Mouse (Mus musculus): Measurements from ENCODE around the gene Slamf1. TPM values are rescaled to one million over a fixed set of nuclear protein-coding genes. Genes with fewer than 3 reads are reported as not detected.
"Not testable (repeated sequence)": the region's sequence is repeated elsewhere in the genome, so short reads cannot be mapped to it uniquely, and the experiment has no call there.

The Slamf1 gene
- polyA plus RNA-seq, 3 experiments from 2014 or later, result 66.4 to 89.8 (median 82.8) TPM

DNA sequence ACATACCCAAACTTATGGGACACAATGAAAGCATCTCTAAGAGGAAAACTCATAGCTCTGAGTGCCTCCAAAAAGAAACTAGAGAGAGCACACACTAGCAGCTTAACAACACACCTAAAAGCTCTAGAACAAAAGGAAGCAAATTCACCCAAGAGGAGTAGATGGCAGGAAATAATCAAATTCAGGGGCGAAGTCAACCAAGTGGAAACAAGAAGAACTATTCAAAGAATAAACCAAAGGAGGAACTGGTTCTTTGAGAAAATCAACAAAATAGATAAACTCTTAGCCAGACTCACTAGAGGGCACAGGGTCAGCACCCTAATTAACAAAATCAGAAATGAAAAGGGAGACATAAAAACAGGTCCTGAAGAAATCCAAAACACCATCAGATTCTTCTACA, 44.1 kb downstream of the Slamf1 start:
- ATAC-seq, result not testable (repeated sequence)

DNA sequence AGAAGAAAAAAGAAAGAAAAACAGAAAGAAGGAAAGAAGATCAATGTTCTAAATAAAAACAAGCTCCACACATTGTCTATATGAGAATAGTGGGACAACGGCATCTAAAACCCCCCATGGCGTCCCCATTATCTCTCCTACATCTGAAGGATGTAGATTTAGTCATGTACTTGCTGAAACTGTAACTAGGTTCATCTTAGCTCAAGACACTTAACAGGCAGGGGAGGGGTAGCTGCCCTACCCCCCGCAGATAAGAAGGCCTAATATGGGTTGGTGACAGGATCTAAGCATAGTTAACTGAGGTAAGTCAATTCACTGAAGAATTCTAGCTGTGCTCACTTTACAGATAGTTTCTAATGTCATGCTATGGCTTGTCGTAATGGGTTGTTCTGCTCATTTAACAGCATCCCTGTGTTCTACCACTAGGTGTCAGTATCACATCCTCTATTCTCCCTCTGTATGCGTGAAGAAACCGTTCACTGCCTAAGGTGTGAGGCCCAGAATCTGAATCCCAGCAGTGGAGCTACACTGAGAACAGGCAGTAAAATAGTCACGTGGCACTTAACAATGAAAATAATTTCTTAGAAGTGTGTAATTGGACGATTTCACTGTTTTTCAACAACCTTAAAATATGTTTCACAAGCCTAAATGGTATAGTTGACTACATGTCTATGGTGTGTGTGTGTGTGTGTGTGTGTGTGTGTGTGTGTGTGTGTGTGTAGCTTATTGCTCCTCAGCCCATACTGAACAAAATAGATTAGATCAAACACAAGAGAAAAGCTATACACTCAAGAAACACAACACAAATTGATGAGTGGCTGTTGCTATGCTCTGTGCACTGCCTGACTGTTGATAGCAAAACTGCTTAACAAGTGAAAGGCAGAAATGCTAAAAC, 48.9 kb downstream of the Slamf1 start:
- ATAC-seq, result peak; percentile 98

DNA sequence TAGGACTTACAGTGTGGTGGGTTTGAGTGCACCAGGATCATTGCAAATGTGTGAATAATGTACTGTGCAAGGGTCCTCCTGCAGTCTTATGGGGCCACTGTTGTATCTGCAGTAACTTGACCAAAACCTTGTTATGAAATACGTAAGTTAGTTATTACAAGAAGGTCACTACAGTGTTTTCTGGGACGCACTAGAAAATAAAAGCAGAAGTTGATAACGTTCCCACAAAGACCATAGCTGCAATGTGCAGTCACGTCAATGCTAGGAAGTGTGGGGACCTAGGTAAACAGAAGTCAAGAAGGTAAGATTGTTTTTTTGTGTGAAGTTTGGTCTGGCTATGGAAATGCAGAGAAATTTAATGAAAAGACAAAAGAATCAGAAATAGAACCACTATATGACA, 50.1 kb downstream of the Slamf1 start:
- ATAC-seq, result no peak

DNA sequence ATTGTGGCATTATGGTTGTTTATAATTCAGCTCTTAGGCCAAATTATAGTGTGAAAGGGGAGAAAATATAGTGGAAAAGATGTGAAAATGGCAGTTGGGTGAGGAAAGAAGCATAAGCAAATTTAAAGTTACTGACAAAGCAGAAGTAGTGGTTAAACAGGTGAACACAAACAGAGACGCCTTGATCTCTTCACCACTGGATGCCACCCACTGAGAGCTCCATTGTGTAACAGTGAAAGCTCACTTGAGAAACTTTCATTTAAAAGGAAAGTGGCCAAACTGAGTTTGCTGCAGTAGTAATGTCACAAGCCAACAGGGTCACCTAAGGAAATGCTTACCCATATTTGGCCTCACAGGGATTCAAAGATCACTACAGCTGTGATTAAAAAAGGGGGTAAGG, 54.4 kb downstream of the Slamf1 start:
- no peak for ATAC-seq

DNA sequence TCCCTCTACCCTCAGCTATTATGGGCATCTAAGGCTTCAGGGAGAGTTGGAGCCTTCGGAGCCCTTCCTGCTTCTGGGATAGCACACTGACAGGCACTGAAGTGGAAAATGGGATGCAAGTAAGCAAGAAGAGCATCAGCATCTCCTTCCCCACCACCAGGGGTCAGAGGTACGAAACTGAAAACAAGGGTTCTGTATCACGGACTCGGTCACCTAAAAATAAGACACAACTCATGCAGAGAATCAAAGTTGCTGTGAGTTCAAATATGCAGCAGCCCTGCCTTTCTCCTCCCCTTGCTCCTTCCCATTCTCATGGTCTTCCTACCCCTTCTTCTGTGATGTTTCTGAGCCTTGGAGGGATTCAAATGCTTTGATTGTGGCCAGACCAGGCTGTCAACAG, 58.5 kb downstream of the Slamf1 start:
- no peak for ATAC-seq

DNA sequence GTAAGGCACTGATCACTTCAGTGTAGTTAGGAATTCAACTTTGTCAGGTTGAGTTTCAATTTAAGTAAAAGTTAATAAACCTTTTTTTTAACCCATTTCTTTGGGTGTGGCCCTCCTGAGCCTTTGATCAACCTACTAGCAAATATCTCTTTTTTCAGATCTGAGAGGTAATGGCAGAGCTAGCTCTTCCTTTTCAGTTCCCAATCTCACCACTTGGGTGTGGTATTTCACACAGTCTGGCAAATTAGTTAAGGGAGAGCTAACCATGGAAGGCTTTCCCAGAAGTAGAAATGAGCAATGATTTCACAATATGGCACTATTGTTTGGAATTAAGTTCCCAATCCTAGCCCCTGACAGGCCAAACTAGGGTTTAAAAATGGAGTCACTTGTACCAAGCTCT, 59.2 kb downstream of the Slamf1 start:
- ATAC-seq, result peak; percentile 47

DNA sequence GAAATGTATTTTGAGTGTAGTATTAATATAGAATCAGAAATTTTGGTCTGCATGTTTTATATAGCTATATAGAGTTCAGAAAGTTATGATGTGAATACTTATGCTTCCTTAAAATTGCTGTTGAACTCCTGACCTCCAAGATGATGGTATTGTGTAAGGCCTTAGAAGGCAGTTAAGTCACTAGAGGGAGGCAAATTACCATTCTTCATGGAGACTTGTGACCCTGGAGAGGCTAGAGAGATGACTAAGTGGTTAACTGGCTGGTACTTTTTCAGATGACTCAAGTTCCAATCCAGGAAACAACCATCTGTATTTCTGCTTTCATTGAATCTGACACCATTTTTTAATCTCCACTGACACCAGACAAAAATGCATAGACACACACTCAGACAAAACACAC, 60.7 kb downstream of the Slamf1 start:
- ATAC-seq, result peak; percentile 95

DNA sequence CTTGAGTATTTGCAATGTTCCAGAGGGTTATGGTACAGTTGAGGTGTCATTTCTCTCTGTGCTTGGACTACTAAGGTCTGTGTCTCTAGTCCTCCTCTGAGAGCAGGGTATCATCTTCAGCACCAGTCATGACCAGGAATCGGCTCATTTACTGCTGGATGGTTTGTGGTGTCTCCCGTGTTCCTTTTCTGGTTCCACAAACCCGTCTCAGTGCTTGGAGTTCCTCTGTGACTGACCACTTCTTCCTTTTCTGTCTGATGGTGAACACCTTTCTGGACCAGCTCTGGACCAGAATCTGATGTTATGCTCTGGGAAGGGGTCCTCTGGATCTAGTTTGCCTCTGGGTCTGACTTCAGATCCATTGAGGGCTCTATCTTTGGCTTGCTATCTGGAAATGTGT, 72.6 kb downstream of the Slamf1 start, which contains the start of gene Cd84:
Cd84 (plus strand) TSS at position 210 of the 400 bp plus-strand sequence.
- no peak for ATAC-seq

DNA sequence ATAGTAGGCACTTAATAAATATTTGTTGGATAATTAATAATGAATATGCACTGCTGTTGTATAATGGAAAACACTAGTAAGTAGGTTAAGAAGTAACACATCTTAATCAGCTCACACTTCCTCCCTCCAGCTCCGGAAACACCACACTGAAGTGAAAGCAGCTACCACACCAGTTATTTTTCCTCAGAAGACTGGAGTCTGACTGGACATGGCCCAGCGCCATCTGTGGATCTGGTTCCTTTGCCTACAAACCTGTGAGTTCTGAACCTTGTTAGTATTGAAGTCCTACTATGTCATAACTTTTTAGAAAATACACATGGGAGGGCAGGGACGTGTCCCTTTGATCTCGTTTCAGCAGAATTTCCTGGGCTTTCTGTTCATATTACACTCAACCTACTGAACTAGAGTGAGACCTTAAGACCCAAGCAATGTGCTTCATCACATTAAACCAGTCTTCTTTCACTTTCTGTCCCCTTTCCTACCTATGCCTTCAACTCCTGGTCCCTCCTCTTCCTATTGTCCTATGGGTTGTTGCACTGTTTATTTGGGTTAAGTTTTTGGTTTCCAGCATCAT, 73.6 kb downstream of the Slamf1 start:
- ATAC-seq, result peak; percentile 76

DNA sequence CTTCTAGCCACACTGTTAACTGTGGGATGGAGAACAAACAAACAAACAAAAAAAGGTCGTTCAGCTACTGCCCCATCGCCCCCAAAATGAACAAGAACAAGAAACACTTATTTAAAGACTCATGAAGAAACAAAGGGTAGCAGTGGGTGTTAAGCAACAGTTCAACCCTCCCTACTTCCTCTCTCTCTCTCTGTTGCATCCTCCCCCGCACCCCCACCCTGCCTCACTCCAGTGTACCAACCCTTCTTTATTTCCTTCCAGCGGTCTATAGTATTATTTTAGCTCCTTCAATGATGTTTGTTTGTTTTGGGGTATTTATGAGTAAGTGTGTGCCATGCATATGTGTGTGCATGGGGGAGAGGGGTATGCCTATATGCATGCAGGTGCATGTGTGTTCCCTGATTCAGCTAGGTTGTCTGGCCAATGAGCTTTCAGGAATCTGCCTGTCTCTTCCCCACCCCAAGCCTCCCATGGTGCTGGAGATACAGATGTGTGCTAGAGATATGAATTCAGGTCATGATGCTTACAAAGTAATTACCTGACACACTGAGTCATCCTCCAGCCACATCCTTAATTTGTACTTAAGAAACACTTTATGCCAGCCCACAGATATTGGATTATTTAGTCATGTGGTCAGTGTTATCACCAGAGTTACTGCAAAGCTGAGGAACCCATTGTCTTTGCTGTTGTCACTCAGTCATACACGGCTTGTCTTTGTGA, 78.3 kb downstream of the Slamf1 start:
- ATAC-seq, result peak; percentile 81

DNA sequence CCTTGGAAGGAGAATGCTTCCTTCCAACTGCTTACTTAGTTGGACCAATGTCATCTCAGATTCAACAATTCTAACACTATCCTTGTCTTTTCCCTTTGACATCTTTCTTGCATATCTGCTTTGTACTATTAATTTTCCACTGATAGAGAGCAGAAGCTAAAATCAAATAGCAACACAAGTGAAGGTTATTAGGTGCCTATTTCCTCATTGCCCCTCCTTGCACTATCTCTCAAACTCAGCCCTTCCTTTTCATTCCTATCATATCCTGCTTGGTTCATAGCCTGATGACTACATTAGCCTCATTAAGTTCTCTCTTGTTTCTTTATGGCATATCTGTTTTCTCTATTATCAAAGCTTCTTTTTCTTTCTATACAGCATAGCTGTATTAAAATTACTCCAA, 81.3 kb downstream of the Slamf1 start:
- ATAC-seq, result no peak

DNA sequence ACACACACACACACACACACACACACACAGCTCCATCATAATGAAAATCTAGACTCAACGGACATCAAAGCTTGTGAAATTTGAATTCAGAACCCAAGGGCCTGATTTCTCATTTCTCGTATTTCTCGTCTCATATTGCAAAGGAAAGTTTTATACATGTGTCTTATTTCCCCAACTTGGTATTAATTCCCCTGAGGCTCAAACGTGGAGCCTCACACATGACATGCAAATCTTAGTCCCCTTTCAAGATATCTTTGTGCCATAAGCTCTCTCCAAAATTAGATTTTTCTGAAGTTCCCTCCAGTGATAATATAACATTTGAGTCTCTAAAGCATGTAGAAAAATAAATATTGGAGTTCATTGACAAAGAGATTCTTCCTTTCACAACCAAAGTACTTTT, 81.8 kb downstream of the Slamf1 start:
- no peak for ATAC-seq

DNA sequence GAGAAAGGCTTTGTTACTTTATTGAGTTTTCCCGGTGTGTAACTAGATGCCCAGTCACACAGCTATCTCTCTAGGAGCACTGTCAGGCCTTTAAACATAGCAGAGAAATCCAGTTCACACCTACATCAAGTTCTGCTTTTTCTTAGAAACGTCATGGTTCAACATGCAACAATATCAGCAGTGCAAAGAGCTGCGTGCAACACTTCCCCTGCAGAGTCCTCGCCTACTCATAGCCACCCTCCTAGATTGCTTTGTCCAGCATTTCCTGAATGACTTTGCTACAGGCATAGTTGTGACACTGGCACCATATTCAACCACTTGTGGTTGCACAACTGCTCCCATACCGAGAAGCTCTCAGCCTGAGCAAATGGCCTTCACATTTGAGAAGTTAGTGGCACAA, 82.5 kb downstream of the Slamf1 start:
- ATAC-seq, result no peak

Other genes starting within 250 kb of the Slamf1 start
- gene Itln1, start 231.8 kb upstream of the Slamf1 start, polyA plus RNA-seq (2017; shearing (Covaris generic)), result not detected
- 1 to 10 TPM in 1 of 3 experiments, under 1 TPM in 1, not detected in 1; 0.20 to 1.6 TPM for gene Cd244a, start 207.9 kb upstream of the Slamf1 start, polyA plus RNA-seq (2017; shearing (Covaris generic))
- gene Ly9, start 159.7 kb upstream of the Slamf1 start, polyA plus RNA-seq (2017; shearing (Covaris generic)), result 10 to 100 TPM; 58.2 to 92.2 (median 79.1) TPM
- 10 to 100 TPM in 2 of 3 experiments, 1 to 10 TPM in 1; 8.5 to 62.5 (median 12.3) TPM for gene Slamf7, start 114.1 kb upstream of the Slamf1 start, polyA plus RNA-seq (2017; shearing (Covaris generic))
- 1,000 to 10,000 TPM in 1 of 3 experiments, 100 to 1,000 TPM in 2; 432 to 1,060 (median 516) TPM for gene Cd48, start 85.1 kb upstream of the Slamf1 start, polyA plus RNA-seq (2017; shearing (Covaris generic))
- 100 to 1,000 TPM; 219 to 268 (median 234) TPM for gene Cd84, start 72.6 kb downstream of the Slamf1 start, polyA plus RNA-seq (2017; shearing (Covaris generic))
- 1 to 10 TPM; 1.4 to 2.7 (median 2.5) TPM for gene Gm10521, start 128.5 kb downstream of the Slamf1 start, polyA plus RNA-seq (2017; shearing (Covaris generic))
- 100 to 1,000 TPM; 306 to 408 (median 373) TPM for gene Slamf6, start 150.4 kb downstream of the Slamf1 start, polyA plus RNA-seq (2017; shearing (Covaris generic))

All from inflammation-experienced regulatory T-cells, adult 6 months (primary cell).